Mouse (Mus musculus) liver, embryonic 14.5 days (tissue): ENCODE measurements around the gene Cacnb2.

Experiments
- CTCF ChIP-seq: IDR thresholded peaks from 2 replicates; pipeline ENCODE4 v1.5.1; 2016; ENCODE audit warnings: antibody characterized with exemption, low read depth, control low read depth
- EP300 ChIP-seq: IDR thresholded peaks from 2 replicates; pipeline ENCODE4 v1.6.1; 2016; ENCODE audit warnings: antibody characterized with exemption, low read depth

DNA sequence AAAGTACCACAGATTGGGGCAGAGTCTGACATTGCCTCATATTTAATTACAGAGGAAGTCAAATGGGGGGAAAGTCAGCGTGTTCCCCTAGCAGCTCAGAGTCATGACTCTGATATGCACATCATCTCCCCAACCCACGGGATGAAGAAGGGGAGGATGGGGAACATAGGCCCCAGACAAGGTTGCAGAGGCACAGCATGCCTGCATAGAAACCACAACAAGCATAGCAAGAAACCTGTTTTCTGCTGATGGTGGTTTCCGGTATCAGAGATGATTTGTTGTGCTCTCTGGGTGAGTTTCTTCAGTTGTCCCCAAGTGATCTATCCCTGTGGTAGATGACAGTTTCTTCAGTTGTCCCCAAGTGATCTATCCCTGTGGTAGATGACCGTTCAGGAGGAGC is 389.6 kb downstream of the Cacnb2 start:
- TF ChIP-seq CTCF (no peak), EP300 (no peak)
